Mouse (Mus musculus): ENCODE data around the gene Ltbp2.

DNA sequence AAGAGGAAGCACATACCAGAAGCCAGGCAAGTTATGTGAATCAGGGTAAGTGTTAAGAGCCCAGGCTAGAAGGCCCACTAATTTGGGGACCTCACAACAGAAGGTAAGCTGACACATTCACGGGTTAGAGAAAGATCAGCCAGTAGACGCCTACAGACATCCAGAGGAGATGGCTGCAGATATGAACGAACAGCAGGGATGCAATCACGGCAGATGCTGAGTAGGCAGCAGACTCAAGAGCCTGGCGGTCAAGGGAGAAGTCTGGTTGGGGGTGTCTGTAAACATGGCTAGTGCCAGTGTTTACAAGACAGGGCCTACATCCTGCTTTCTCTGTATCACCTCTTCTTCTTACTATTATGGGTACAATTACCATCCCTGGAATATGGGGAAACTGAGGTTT lies 13.1 kb downstream of the Ltbp2 start:
- TF ChIP-seq CTCF (IDR thresholded peaks at IDR 0.05; ENCODE audit: extremely low read depth, insufficient read length, insufficient replicate concordance, low read depth, low read length) = no peak
- TF ChIP-seq POLR2A (IDR thresholded peaks at IDR 0.05; ENCODE audit: low read depth, low read length) = no peak

Data from small intestine, adult 2 months (tissue).